Mouse (Mus musculus) monocyte, adult 5-6 weeks (primary cell): ENCODE measurements around the gene Lrrc63. TPM values are rescaled to one million over a fixed set of nuclear protein-coding genes. Genes with fewer than 3 reads are reported as not detected.
A peak's percentile ranks its signal among the peaks of the same experiment; 100 is the strongest.

Source experiments
- ATAC-seq: fragments of 153-309, 156-312 bp; replicated peaks from 2 replicates; pipeline ENCODE4 v1.8.0; 2017; ENCODE audit warnings: mild to moderate bottlenecking; ENCODE audit not compliant: low TSS enrichment, insufficient number of reproducible peaks, severe bottlenecking, poor library complexity, low FRiP score
- total RNA-seq: library from RNA; stranded (forward); fragments of 200-1000, 200-491, 200-594 nt; gene quantifications from 3 replicates; pipeline ENCODE4 v1.2.3, GENCODE M21; 2017

The Lrrc63 gene
- total RNA-seq: 0.19 to 0.64 TPM (median 0.49 TPM) in 3 replicates

GRCm38 (mm10) chr14:75130501-75131318 lies at the start of gene Lrrc63, which contains the start of gene Lcp1:
Gene Lrrc63, minus strand, starts transcription at chr14:75130881.
Gene Lcp1, plus strand, starts transcription at chr14:75131101.
- peak; percentile 96 for ATAC-seq

GRCm38 (mm10) chr14:75179255-75179963 lies 48.7 kb upstream of the Lrrc63 start:
- peak; percentile 32 for ATAC-seq

- peak; percentile 18; the same call in 1 of the 2 replicates for ATAC-seq
Measured at GRCm38 (mm10) chr14:75178801-75179211, 48.1 kb upstream of the Lrrc63 start.

GRCm38 (mm10) chr14:75178384-75178793 lies 47.7 kb upstream of the Lrrc63 start:
- ATAC-seq: no peak

- no peak for ATAC-seq
Measured at GRCm38 (mm10) chr14:75177400-75177799, 46.7 kb upstream of the Lrrc63 start.

GRCm38 (mm10) chr14:75176425-75177045 lies 45.9 kb upstream of the Lrrc63 start:
- ATAC-seq: peak; percentile 30

DNA sequence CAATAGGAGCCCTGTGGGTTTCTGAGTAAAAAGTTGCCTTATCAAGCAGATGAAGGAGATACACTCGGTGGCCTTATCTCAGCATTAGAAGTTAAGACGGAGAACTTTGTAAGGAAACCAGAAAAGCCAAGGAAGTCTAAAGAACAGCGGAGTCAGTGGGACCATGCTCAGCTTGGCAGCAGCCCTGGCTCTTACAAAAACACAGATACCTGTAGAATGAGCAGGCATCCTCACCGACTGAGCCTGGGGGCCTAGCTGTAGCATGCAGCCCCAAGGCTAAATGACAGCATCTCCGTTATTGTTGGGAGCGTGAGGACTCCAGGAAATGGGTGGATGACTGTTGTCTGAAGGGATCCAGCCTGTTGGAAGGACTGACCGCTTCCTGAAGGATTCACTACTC lies 45.1 kb upstream of the Lrrc63 start:
- ATAC-seq: no peak

DNA sequence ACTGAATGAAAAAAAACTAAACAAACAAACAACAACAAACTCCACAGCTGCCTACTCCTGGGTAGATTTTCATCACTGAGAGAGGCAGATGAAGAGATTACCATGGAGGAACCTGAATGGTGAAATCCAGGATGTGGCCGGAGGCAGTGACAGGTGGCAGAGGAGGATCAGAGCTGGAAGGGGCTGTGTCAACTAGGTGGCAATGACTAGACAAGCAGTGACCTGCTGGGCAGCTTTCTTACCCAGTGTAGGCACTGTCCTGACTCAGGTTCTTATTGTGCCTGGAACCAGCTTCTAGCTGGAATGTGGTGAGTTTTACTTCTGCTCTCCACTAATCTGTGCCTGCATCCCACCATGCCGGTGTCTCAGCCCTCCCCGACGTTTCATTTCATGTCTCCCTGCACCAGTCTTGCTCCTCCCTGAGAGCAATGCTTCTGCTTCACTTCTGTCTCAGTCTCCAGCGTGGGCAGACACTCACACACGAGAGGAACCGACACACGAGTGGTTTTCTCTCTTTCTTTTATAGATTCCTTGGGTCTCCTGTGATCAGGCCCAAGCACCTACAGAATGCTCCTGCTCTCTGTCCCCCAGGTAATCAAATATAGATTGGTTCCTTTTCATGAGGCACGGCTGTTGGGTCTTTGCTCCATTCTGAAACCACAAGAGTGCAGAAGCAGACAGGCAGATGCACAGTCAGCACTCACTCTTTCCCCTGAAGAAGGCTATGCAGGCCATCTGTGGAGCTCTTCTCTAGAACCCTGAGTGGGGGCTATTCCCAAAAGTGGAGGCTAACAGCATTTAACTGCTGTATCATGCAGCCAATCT lies 44.3 kb upstream of the Lrrc63 start:
- ATAC-seq: no peak

GRCm38 (mm10) chr14:75174296-75174695 lies 43.6 kb upstream of the Lrrc63 start:
- no peak for ATAC-seq

- ATAC-seq: no peak
Measured at GRCm38 (mm10) chr14:75170546-75170945, 39.9 kb upstream of the Lrrc63 start.

GRCm38 (mm10) chr14:75168501-75168900 lies 37.8 kb upstream of the Lrrc63 start:
- ATAC-seq: peak; percentile 65; the same call in 1 of the 2 replicates

DNA sequence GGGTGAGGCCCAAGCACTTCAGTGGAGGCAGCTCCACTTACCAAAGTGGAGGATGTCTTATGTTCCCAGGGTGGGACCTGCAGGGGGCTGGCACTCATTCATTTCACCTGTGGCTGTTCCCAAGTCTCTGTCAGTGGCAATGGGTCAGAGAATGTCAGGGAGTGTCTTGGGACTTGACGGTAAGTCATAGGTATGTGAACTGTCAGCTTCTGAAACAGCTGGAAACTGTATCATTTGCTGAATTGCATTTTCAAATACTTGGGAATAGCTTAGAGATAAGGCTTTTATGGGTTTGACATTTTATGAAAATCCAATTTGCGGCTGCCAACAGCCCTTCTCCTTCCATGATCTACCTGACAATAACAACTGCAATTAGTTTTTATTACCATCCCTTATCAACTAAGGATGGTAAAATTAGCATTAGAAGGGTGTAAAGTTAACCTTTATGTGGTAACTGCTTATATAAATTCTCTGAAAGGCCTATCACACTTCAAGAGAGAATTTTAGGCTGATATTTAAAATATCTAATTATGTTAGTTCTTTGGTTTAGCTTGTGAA lies 35.0 kb upstream of the Lrrc63 start:
- no peak for ATAC-seq

GRCm38 (mm10) chr14:75164345-75164744 lies 33.7 kb upstream of the Lrrc63 start:
- peak; percentile 87 for ATAC-seq

- peak; percentile 73 for ATAC-seq
Measured at GRCm38 (mm10) chr14:75163866-75164265, 33.2 kb upstream of the Lrrc63 start.

DNA sequence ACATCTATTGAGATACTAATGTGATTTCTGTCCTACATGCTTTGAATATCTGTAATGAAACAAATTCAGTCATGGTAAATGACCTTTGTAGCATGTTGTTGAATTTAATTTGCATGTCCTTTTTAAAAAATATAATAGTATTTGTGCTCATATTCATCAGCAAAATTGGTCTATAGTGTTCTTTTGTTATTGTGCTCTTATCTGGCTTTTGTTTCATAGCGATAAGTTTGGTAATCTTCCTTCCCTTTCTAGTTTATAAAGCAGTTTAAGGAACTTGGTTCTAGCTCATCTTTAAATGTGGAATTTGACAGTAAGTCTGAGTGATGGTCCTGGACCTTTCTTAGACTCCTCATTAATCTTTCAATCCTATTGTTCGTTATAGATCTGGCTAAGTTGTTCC lies 28.7 kb upstream of the Lrrc63 start:
- no peak for ATAC-seq

DNA sequence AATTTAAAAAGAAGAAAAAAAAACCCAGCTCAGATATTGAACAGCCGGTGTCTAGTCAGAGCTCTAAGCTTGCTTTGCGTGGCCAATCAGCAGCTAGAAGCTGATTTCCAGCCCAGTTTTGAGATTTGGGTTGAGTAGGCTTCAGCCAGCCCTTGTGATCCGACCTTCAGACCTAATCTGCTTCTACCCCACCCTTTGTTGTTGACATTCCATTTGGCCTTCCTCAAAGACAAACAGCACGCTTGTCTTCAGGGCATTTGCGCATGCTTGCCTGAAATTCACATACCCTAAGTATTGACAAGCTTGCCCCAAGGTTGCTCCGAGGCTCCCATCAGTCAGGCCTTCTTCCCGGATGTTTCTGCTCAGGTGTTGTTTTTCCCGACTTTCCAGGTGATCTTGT lies 23.8 kb upstream of the Lrrc63 start:
- ATAC-seq: no peak

GRCm38 (mm10) chr14:75151146-75151545 lies 20.5 kb upstream of the Lrrc63 start:
- ATAC-seq: no peak

GRCm38 (mm10) chr14:75150653-75151052 lies 20.0 kb upstream of the Lrrc63 start:
- no peak for ATAC-seq
